Mouse (Mus musculus): ENCODE measurements around the gene Xxylt1. TPM values are rescaled to one million over a fixed set of nuclear protein-coding genes. Genes with fewer than 3 reads are reported as not detected.

Gene Xxylt1
- total and polyA plus RNA-seq, 3 experiments, result 4.0 to 7.4 (median 5.6) TPM

DNA sequence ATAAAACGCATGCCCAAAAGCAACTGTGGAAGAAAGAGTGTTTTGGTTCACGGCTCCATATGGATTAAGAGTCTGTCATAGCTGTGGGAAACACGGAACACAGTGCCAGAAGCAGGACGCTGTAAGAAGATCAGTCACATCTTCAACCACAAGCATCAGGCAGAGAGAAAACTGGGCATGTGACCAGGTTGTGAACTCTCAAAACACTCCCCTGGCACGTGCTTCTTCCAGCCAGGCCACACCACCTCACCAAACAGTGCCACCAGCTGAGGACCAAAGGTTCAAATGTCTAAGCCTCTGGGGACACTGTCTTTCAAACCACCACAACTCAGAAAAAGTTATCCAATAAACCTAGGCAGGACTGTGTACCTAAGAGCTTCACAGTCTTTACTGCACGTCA, 93.0 kb downstream of the Xxylt1 start:
- H3K9me3 ChIP-seq (replicated peaks), result no peaks in the 10 kb centered on the region
- no peaks in the 10 kb centered on the region for H3K27me3 ChIP-seq (ENCODE audit: insufficient read depth, low read length)
- peaks cover 24% of the 10 kb centered on the region for H3K36me3 ChIP-seq (replicated peaks)

DNA sequence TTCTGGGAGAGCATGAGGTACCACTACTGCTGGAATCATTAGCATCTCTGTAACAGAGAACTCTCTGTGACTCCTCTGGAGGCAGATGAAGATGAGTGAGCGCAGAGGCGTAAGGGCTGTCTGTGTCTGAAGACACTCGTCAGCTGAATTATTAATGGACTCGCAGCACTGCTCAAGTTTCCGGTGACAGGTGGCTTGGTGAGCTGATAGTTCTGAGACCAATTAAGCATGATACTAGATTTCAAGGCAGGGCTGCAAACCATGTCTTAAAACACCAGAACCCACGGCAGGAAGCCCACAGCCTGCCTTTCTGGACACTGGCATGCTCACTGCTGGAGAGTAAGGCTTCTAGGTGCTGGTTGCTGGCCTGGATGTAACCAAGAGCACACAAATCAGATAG, 93.5 kb downstream of the Xxylt1 start:
- H3K27me3 ChIP-seq (ENCODE audit: insufficient read depth, low read length), result no peaks in the 10 kb centered on the region
- peaks cover 25% of the 10 kb centered on the region for H3K36me3 ChIP-seq (replicated peaks)
- no peaks in the 10 kb centered on the region for H3K9me3 ChIP-seq (replicated peaks)
- ATAC-seq (ENCODE audit: extremely low read depth, insufficient number of reproducible peaks, low FRiP score, poor library complexity, severe bottlenecking) (no peak), DNase-seq (ENCODE audit: low spot score) (no peak)
- no peaks in the 10 kb centered on the region for H3K4me1 ChIP-seq (ENCODE audit: insufficient read depth, low read depth, low read length)
- TF ChIP-seq POLR2AphosphoS5 (IDR thresholded peaks at IDR 0.05; ENCODE audit: insufficient replicate concordance, low read depth, low read length) (no peak), GATA1 (IDR thresholded peaks at IDR 0.05; ENCODE audit: borderline replicate concordance, low read length) (no peak), GATA2 (IDR thresholded peaks at IDR 0.05; ENCODE audit: borderline replicate concordance, low read depth, low read length) (no peak), TAL1 (conservative IDR thresholded peaks at IDR 0.05; ENCODE audit: low read depth, low read length) (no peak), CTCF (IDR thresholded peaks at IDR 0.05; ENCODE audit: low read depth, low read length) (no peak)
- no peak overlapping the region for H3K4me3 ChIP-seq (ENCODE audit: low read depth, low read length)

More for the DNA sequence above, 93.0 kb downstream of the Xxylt1 start:
- H3K4me1 ChIP-seq (ENCODE audit: insufficient read depth, low read depth, low read length), result no peaks in the 10 kb centered on the region
- TF ChIP-seq CTCF (IDR thresholded peaks at IDR 0.05; ENCODE audit: low read depth, low read length) (no peak), TAL1 (conservative IDR thresholded peaks at IDR 0.05; ENCODE audit: low read depth, low read length) (no peak), POLR2AphosphoS5 (IDR thresholded peaks at IDR 0.05; ENCODE audit: insufficient replicate concordance, low read depth, low read length) (no peak)
- no peak for DNase-seq (ENCODE audit: low spot score)
- no peak for ATAC-seq (ENCODE audit: extremely low read depth, insufficient number of reproducible peaks, low FRiP score, poor library complexity, severe bottlenecking)
- no peak overlapping the region for H3K4me3 ChIP-seq (ENCODE audit: low read depth, low read length)

DNA sequence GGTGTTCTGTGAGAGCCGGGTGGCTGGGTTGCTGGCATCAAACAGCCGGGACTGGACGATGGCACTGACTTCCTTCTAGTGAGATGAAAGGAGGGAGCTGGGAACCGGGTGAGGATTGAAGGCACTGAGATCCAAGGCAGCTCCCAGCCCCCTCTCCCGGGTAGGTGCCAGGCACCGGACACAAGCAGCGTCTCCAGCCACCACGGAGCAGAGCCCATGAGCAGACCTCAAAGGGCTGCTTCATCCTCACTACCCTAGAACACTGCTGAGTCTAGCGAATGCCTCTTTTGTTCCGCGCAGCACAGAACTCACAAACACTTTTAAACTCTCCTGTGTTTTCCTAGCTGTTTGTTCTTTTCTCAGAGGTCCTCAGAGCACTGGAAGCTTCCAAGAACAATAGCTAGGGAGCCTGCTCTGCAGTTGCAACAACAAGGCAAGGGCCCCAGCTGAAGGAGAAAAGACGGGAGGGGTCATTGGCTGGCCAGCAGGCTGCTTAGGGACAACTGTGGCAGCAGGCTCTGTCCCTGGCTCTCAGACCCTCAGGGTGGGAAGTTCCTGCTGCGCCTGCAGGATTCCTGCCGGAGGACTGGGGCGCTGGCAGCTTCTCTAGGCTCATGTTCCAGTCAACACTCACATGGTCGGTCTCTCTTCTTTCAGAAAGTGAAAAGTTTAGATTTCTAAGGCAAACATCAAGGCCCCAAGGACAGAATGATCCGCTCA, 96.2 kb downstream of the Xxylt1 start:
- TF ChIP-seq GATA2 (IDR thresholded peaks at IDR 0.05; ENCODE audit: borderline replicate concordance, low read depth, low read length) (no peak), POLR2AphosphoS5 (IDR thresholded peaks at IDR 0.05; ENCODE audit: insufficient replicate concordance, low read depth, low read length) (no peak), GATA1 (IDR thresholded peaks at IDR 0.05; ENCODE audit: borderline replicate concordance, low read length) (no peak), TAL1 (conservative IDR thresholded peaks at IDR 0.05; ENCODE audit: low read depth, low read length) (no peak), CTCF (IDR thresholded peaks at IDR 0.05; ENCODE audit: low read depth, low read length) (no peak)
- DNase-seq (ENCODE audit: low spot score) (no peak), ATAC-seq (ENCODE audit: extremely low read depth, insufficient number of reproducible peaks, low FRiP score, poor library complexity, severe bottlenecking) (no peak)
- Histone ChIP-seq H3K4me3 (ENCODE audit: low read depth, low read length) (no peak overlapping the region), H3K4me1 (ENCODE audit: insufficient read depth, low read depth, low read length) (no peaks in the 10 kb centered on the region), H3K27me3 (ENCODE audit: insufficient read depth, low read length) (no peaks in the 10 kb centered on the region), H3K9me3 (replicated peaks) (no peaks in the 10 kb centered on the region), H3K36me3 (replicated peaks) (peaks cover 30% of the 10 kb centered on the region)

DNA sequence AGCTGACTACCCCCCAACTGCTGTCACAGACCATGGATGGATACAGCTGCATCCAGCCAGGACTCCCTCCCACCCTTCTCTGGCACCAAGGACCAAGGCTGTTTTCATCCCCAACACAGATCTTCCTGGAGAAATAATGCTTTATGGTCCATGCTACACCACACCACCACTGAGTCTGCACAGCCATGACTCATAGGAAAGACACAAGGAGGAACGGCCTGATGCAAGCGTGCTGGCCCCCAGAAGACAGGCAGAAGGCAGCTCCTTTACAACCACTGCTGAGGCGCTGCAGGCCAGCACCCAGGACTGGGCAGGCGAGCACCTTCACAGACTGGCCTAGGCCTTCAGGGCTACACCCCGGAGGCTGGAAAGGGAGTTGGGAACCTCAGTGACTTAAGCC, 97.1 kb downstream of the Xxylt1 start:
- Histone ChIP-seq H3K36me3 (replicated peaks) (peaks cover 30% of the 10 kb centered on the region), H3K4me3 (ENCODE audit: low read depth, low read length) (no peak overlapping the region), H3K9me3 (replicated peaks) (no peaks in the 10 kb centered on the region), H3K27me3 (ENCODE audit: insufficient read depth, low read length) (no peaks in the 10 kb centered on the region), H3K4me1 (ENCODE audit: insufficient read depth, low read depth, low read length) (no peaks in the 10 kb centered on the region)
- TF ChIP-seq TAL1 (conservative IDR thresholded peaks at IDR 0.05; ENCODE audit: low read depth, low read length), result no peak
- TF ChIP-seq CTCF (IDR thresholded peaks at IDR 0.05; ENCODE audit: low read depth, low read length), result no peak
- no peak for TF ChIP-seq GATA2 (IDR thresholded peaks at IDR 0.05; ENCODE audit: borderline replicate concordance, low read depth, low read length)
- no peak for TF ChIP-seq GATA1 (IDR thresholded peaks at IDR 0.05; ENCODE audit: borderline replicate concordance, low read length)
- no peak for TF ChIP-seq POLR2AphosphoS5 (IDR thresholded peaks at IDR 0.05; ENCODE audit: insufficient replicate concordance, low read depth, low read length)
- ATAC-seq (ENCODE audit: extremely low read depth, insufficient number of reproducible peaks, low FRiP score, poor library complexity, severe bottlenecking) (no peak), DNase-seq (ENCODE audit: low spot score) (no peak)

DNA sequence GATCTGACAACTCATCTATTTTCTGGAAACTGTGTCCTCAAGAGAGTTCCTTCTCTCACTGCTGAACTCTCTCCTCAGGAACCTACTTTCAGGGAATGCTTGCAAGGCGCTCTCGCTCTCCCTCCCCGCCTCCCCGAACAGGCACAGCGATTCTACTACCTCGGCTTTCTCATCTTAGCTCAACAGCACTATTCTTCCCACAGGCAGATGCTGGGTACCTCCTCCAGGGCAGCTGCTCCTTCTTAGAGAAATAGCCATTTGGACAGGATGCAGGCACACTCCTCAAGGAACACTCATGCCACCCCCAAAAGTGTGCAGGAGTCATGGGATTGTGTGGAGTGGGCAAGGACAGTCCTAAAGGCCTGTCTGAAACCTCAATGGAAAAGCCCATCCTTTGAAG, 97.5 kb downstream of the Xxylt1 start:
- H3K4me3 ChIP-seq (ENCODE audit: low read depth, low read length), result no peak overlapping the region
- no peaks in the 10 kb centered on the region for H3K4me1 ChIP-seq (ENCODE audit: insufficient read depth, low read depth, low read length)
- no peaks in the 10 kb centered on the region for H3K27me3 ChIP-seq (ENCODE audit: insufficient read depth, low read length)
- peaks cover 30% of the 10 kb centered on the region for H3K36me3 ChIP-seq (replicated peaks)
- no peak for ATAC-seq (ENCODE audit: extremely low read depth, insufficient number of reproducible peaks, low FRiP score, poor library complexity, severe bottlenecking)
- no peaks in the 10 kb centered on the region for H3K9me3 ChIP-seq (replicated peaks)
- TF ChIP-seq POLR2AphosphoS5 (IDR thresholded peaks at IDR 0.05; ENCODE audit: insufficient replicate concordance, low read depth, low read length) (no peak), GATA1 (IDR thresholded peaks at IDR 0.05; ENCODE audit: borderline replicate concordance, low read length) (no peak), GATA2 (IDR thresholded peaks at IDR 0.05; ENCODE audit: borderline replicate concordance, low read depth, low read length) (no peak), TAL1 (conservative IDR thresholded peaks at IDR 0.05; ENCODE audit: low read depth, low read length) (no peak), CTCF (IDR thresholded peaks at IDR 0.05; ENCODE audit: low read depth, low read length) (no peak)
- DNase-seq (ENCODE audit: low spot score), result no peak

DNA sequence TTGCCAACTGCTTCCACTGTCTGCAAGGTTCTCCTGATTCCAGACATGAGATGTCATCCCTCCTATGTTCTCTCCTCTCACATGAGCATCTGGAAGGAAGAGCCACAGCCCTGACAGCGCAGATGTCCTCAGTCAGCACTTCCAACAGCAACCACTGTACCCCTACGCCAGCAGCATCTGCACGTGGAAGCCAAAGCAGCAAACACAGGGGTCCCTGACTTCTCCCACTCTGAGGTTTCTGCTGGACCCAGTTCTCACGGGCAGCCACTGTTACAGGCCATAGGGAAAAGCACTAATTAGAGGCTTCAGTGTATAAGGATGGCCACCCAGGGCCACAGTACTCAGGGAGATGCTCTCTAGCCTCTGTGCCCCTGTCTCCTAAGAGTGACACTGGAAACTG, 98.0 kb downstream of the Xxylt1 start:
- Histone ChIP-seq H3K36me3 (replicated peaks) (peaks cover 30% of the 10 kb centered on the region), H3K4me1 (ENCODE audit: insufficient read depth, low read depth, low read length) (no peaks in the 10 kb centered on the region), H3K9me3 (replicated peaks) (no peaks in the 10 kb centered on the region), H3K27me3 (ENCODE audit: insufficient read depth, low read length) (no peaks in the 10 kb centered on the region), H3K4me3 (ENCODE audit: low read depth, low read length) (no peak overlapping the region)
- no peak for ATAC-seq (ENCODE audit: extremely low read depth, insufficient number of reproducible peaks, low FRiP score, poor library complexity, severe bottlenecking)
- TF ChIP-seq POLR2AphosphoS5 (IDR thresholded peaks at IDR 0.05; ENCODE audit: insufficient replicate concordance, low read depth, low read length) (no peak), CTCF (IDR thresholded peaks at IDR 0.05; ENCODE audit: low read depth, low read length) (no peak), TAL1 (conservative IDR thresholded peaks at IDR 0.05; ENCODE audit: low read depth, low read length) (no peak), GATA1 (IDR thresholded peaks at IDR 0.05; ENCODE audit: borderline replicate concordance, low read length) (no peak), GATA2 (IDR thresholded peaks at IDR 0.05; ENCODE audit: borderline replicate concordance, low read depth, low read length) (no peak)
- DNase-seq (ENCODE audit: low spot score), result no peak

All from G1E (cell line).